Mouse (Mus musculus) E14TG2a.4 (cell line): ENCODE data around the gene Mrgprh.

Experiments used
- CTCF ChIP-seq: conservative IDR thresholded peaks from 2 replicates; pipeline ENCODE4 v1.5.1; 2014; ENCODE audit warnings: low read length
- POU5F1 ChIP-seq: IDR thresholded peaks from 2 replicates; pipeline ENCODE4 v1.6.1; 2014; ENCODE audit warnings: low read length, borderline replicate concordance

DNA sequence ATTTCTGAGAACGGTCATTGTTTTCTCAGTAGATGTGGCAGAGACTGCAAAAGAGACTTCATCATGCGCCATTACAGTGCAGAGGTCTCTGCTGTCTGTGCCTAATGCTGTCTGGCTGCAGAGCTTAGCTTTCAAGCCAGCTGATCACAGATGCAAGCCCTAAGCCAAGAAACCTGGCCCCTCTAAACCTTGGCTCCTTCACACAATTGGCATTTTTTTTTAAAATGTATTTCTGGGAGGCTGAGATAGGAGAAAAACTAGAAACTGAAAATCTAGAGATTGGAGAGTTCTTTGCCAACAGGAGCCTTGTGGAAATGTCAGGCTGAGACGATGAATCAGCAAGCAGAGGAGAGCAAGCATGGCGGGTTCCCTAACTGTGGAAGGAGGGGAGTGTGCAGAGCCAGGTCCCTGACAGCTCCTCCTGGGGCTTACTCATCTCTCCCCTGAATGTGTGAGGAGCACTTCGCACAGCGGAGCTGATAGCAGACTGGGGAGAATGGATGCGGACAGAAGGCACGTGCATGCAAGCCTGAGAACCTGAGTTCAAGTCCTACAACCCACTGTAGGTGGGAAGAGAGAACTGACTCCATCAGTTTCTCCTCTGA is 26.0 kb upstream of the Mrgprh start:
- no peak for TF ChIP-seq CTCF
- TF ChIP-seq POU5F1 = no peak
